Mouse (Mus musculus): Measurements from ENCODE around the gene Ranbp10. TPM values are rescaled to one million over a fixed set of nuclear protein-coding genes. Genes with fewer than 3 reads are reported as not detected.

Gene Ranbp10
- polyA plus RNA-seq, 1 experiment = 20.4 TPM

Other genes with a start within 250 kb of the Ranbp10 start
- 17.2 and 22.1 TPM in 2 replicates for gene Ripor1, start 222.1 kb downstream of the Ranbp10 start, polyA plus RNA-seq (2012; rRNA removed)
- gene Ctcf, start 190.8 kb downstream of the Ranbp10 start, polyA plus RNA-seq (2012; rRNA removed) = 12.2 and 19.0 TPM in 2 replicates
- 0.45 TPM in 1 of 2 replicates, not detected in the other for gene Agrp, start 190.0 kb downstream of the Ranbp10 start, polyA plus RNA-seq (2012; rRNA removed)
- gene Carmil2, start 141.1 kb downstream of the Ranbp10 start, polyA plus RNA-seq (2012; rRNA removed) = 0.60 and 0.81 TPM in 2 replicates
- 31.7 and 35.4 TPM in 2 replicates for gene Acd, start 126.2 kb downstream of the Ranbp10 start, polyA plus RNA-seq (2012; rRNA removed)
- 23.5 and 24.1 TPM in 2 replicates for gene Pard6a, start 126.2 kb downstream of the Ranbp10 start, polyA plus RNA-seq (2012; rRNA removed)
- gene 4933405L10Rik, start 119.7 kb downstream of the Ranbp10 start, polyA plus RNA-seq (2012; rRNA removed) = 0.15 TPM in 1 of 2 replicates, not detected in the other
- 5.8 and 8.4 TPM in 2 replicates for gene Enkd1, start 119.1 kb downstream of the Ranbp10 start, polyA plus RNA-seq (2012; rRNA removed)
- 5.3 and 6.7 TPM in 2 replicates for gene Gfod2, start 68.7 kb downstream of the Ranbp10 start, polyA plus RNA-seq (2012; rRNA removed)
- 1.1 and 1.2 TPM in 2 replicates for gene Tsnaxip1, start 381 bp upstream of the Ranbp10 start, polyA plus RNA-seq (2012; rRNA removed)
- 18.9 and 23.0 TPM in 2 replicates for gene Cenpt, start 25.9 kb upstream of the Ranbp10 start, polyA plus RNA-seq (2012; rRNA removed)
- gene Thap11, start 27.8 kb upstream of the Ranbp10 start, polyA plus RNA-seq (2012; rRNA removed) = 44.3 and 46.8 TPM in 2 replicates
- 23.5 and 25.7 TPM in 2 replicates for gene Nutf2, start 33.2 kb upstream of the Ranbp10 start, polyA plus RNA-seq (2012; rRNA removed)
- gene Edc4, start 53.5 kb upstream of the Ranbp10 start, polyA plus RNA-seq (2012; rRNA removed) = 54.3 and 63.5 TPM in 2 replicates
- gene Nrn1l, start 66.2 kb upstream of the Ranbp10 start, polyA plus RNA-seq (2012; rRNA removed) = 1.4 and 1.7 TPM in 2 replicates
- gene Pskh1, start 73.1 kb upstream of the Ranbp10 start, polyA plus RNA-seq (2012; rRNA removed) = 47.8 and 51.9 TPM in 2 replicates
- 1.5 and 7.4 TPM in 2 replicates for gene Ctrl, start 106.5 kb upstream of the Ranbp10 start, polyA plus RNA-seq (2012; rRNA removed)
- gene Psmb10, start 111.1 kb upstream of the Ranbp10 start, polyA plus RNA-seq (2012; rRNA removed) = 69.8 and 91.4 TPM in 2 replicates
- gene Lcat, start 116.0 kb upstream of the Ranbp10 start, polyA plus RNA-seq (2012; rRNA removed) = 2.3 and 2.6 TPM in 2 replicates
- gene Slc12a4, start 138.7 kb upstream of the Ranbp10 start, polyA plus RNA-seq (2012; rRNA removed) = 46.8 and 56.3 TPM in 2 replicates
- 0.92 and 1.7 TPM in 2 replicates for gene Dpep3, start 152.1 kb upstream of the Ranbp10 start, polyA plus RNA-seq (2012; rRNA removed)
- gene Dus2, start 164.0 kb upstream of the Ranbp10 start, polyA plus RNA-seq (2012; rRNA removed) = 14.5 and 14.6 TPM in 2 replicates
- not detected in 2 replicates for gene Dpep2nb, start 178.6 kb upstream of the Ranbp10 start, polyA plus RNA-seq (2012; rRNA removed)
- gene Ddx28, start 184.5 kb upstream of the Ranbp10 start, polyA plus RNA-seq (2012; rRNA removed) = 8.9 and 9.9 TPM in 2 replicates
- 23.5 and 26.6 TPM in 2 replicates for gene Nfatc3, start 231.5 kb upstream of the Ranbp10 start, polyA plus RNA-seq (2012; rRNA removed)